Mouse (Mus musculus) embryonic fibroblast, embryonic 13.5 days (primary cell): ENCODE results near the gene Gm12166.

Source experiments
- CTCF ChIP-seq: IDR thresholded peaks from 2 replicates; pipeline ENCODE4 v1.5.1; 2011; ENCODE audit warnings: mild to moderate bottlenecking, control low read depth, low read length, moderate library complexity, borderline replicate concordance; ENCODE audit not compliant: insufficient read depth
- POLR2A ChIP-seq: IDR thresholded peaks from 2 replicates; pipeline ENCODE4 v1.6.1; 2011; ENCODE audit warnings: low read depth, mild to moderate bottlenecking, control low read depth, low read length, moderate library complexity

- TF ChIP-seq CTCF (no peak), POLR2A (no peak)
Observed at GRCm38 (mm10) chr11:46073850-46074688, 21.9 kb upstream of the Gm12166 start.
